Mouse (Mus musculus) intestine, embryonic 15.5 days (tissue): ENCODE measurements at regions not wholly inside any gene's neighbourhood (a gene's known extent, or its start where the extent isn't known, plus 50 kb on each side); places are given as distances from the start of the nearest gene placed in this dataset.

ENCODE experiments used
- ATAC-seq: fragments of 200-750 bp; cut with Nextera tagmentation; 2 replicates; pipeline ENCODE4 v1.8.0; 2017; ENCODE audit warnings: moderate TSS enrichment, moderate library complexity
- H3K27ac ChIP-seq: fragments of 300-500 bp; sonication (generic); 2 replicates; pipeline ENCODE4 v1.5.1; 2015; ENCODE audit warnings: mild to moderate bottlenecking, inconsistent platforms
- H3K27me3 ChIP-seq: fragments of 300-500 bp; sonication (generic); replicated peaks from 2 replicates; pipeline ENCODE4 v1.6.1; 2015; ENCODE audit warnings: inconsistent platforms
- H3K36me3 ChIP-seq: fragments of 300-500 bp; sonication (generic); 2 replicates; pipeline ENCODE4 v1.6.1; 2015; ENCODE audit warnings: inconsistent platforms
- H3K4me1 ChIP-seq: fragments of 300-500 bp; sonication (generic); replicated peaks from 2 replicates; pipeline ENCODE4 v1.6.1; 2015; ENCODE audit warnings: inconsistent platforms
- H3K4me2 ChIP-seq: fragments of 300-500 bp; sonication (generic); replicated peaks from 2 replicates; pipeline ENCODE4 v1.6.1; 2015; ENCODE audit warnings: mild to moderate bottlenecking, inconsistent platforms
- H3K4me3 ChIP-seq: fragments of 300-500 bp; sonication (generic); replicated peaks from 2 replicates; pipeline ENCODE4 v1.5.1; 2015; ENCODE audit warnings: inconsistent platforms
- H3K9ac ChIP-seq: fragments of 300-500 bp; sonication (generic); 2 replicates; pipeline ENCODE4 v1.6.1; 2015; ENCODE audit warnings: inconsistent platforms
- H3K9me3 ChIP-seq: fragments of 300-500 bp; sonication (generic); 2 replicates; pipeline ENCODE4 v1.6.1; 2016; ENCODE audit warnings: inconsistent platforms
- WGBS: fragments of 180-500 bp; shearing (Covaris S2); methylation state at CpG from one replicate; pipeline ENCODE4 v1.1.7; 2015; 5-methylcytosine and 5-hydroxymethylcytosine counted together

DNA sequence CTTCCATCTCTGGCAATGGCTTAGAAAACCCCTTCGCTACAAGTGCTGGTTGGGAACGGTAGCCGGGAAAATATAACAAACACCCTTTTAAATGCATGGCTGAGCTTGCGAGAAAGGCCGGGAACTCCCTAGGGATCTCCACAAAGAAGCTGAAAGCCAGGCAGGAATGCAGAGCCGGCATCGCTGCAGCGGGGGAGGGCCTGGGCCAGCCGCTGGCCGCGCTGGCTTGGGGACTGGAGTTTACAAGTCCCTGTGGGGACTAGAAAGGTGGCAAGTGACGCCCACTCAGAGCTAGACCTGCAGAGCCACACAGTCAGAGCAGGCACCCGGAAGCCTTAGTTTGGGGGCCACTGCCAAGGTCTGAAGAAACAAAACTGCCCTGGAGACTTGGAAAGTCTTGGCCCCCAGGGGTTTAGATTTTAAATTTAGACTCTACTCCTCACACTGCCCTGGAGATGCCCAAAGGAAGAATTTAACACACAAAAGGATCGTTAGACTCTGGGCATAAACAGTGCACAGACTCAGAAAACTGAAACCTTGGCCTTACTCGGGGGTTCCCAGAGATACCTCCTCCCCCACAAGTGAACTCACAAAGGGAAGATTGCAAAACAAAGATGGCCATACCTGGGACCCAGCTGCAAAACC, 59.4 kb downstream of the 1700001O22Rik start:
- H3K4me1 ChIP-seq, result peaks cover 11% of the 10 kb centered on the region
- peak overlapping the region; percentile 18; the same call in 1 of the 2 replicates for H3K4me2 ChIP-seq
- H3K27me3 ChIP-seq, result no peaks in the 10 kb centered on the region
- WGBS, result 15% methylated on average over 15 of the region's 15 CpGs
- no peaks in the 10 kb centered on the region for H3K9me3 ChIP-seq
- no peaks in the 10 kb centered on the region for H3K36me3 ChIP-seq
- ATAC-seq, result peak; percentile 51; the same call in 1 of the 2 replicates
- H3K4me3 ChIP-seq, result no peak overlapping the region
- H3K9ac ChIP-seq, result peak overlapping the region; percentile 21; the same call in 1 of the 2 replicates
- H3K27ac ChIP-seq, result peak overlapping the region; percentile 63

DNA sequence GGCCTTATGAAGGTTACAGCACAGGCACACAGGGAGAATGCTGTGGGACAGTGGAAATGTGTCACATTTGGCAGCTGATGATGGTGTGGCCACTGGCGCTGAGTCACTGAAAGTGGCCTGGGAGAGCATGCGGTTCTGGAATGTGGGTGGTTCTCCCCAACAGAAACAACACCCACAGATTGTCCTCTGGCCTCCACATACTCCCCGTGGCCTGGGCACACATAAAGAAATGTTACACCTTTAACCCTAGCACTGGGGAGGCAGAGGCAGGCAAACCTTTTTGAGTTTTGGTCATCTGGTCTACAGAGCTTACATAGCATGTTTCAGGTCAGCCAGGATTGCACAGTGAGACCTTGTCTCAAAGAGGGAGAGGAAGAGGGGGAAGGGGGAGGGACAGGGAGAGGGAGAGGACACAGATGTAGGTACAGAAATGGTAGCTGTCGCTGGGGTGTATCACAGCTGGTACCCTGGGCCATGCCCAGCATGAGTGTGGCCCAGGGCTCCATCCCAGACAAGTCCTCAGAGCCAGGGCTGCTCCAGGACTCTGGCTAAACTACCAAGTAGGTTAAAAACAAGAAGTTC, 60.1 kb downstream of the 1700001O22Rik start:
- 47% methylated on average over 4 of the region's 4 CpGs for WGBS
- Histone ChIP-seq H3K4me1 (peaks cover 11% of the 10 kb centered on the region), H3K27ac (peak overlapping the region; percentile 63), H3K9me3 (no peaks in the 10 kb centered on the region), H3K4me2 (no peak overlapping the region), H3K36me3 (no peaks in the 10 kb centered on the region), H3K4me3 (no peak overlapping the region), H3K27me3 (no peaks in the 10 kb centered on the region), H3K9ac (no peak overlapping the region)
- ATAC-seq, result peak; percentile 53

- H3K4me1 ChIP-seq, result peaks cover 11% of the 10 kb centered on the region
- H3K27ac ChIP-seq, result no peak overlapping the region
- no peak for ATAC-seq
- WGBS, result 87% methylated on average over 2 of the region's 2 CpGs
- H3K27me3 ChIP-seq, result no peaks in the 10 kb centered on the region
- no peaks in the 10 kb centered on the region for H3K9me3 ChIP-seq
- H3K9ac ChIP-seq, result no peak overlapping the region
- no peak overlapping the region for H3K4me3 ChIP-seq
- H3K36me3 ChIP-seq, result no peaks in the 10 kb centered on the region
- no peak overlapping the region for H3K4me2 ChIP-seq
Measured at GRCm38 (mm10) chr2:30741450-30741849, 62.0 kb downstream of the 1700001O22Rik start.

DNA sequence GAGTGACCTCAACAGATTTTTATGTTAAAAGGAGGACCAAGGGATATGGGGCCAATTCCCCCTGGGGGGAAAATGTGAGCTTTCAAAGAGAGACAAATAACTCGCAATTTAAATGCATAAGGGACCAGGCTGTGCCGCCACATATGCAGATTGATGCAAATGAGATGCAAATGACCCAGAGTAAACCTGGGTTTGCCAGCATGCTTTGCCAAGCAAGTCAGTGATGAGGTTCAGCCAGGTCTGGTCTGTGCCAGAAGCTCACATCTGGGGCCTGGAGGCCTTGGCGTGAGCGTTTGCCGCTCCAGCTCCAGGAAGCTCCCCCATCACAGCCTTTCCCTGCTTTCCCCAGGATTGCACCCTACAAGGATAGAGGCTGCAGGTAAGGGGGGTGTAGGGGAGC, 65.7 kb downstream of the 1700001O22Rik start:
- ATAC-seq, result no peak
- 79% methylated on average over 5 of the region's 5 CpGs for WGBS
- Histone ChIP-seq H3K36me3 (no peaks in the 10 kb centered on the region), H3K9me3 (no peaks in the 10 kb centered on the region), H3K9ac (no peak overlapping the region), H3K4me3 (no peak overlapping the region), H3K27ac (no peak overlapping the region), H3K27me3 (no peaks in the 10 kb centered on the region), H3K4me2 (no peak overlapping the region), H3K4me1 (peaks cover 4% of the 10 kb centered on the region; the same call in 1 of the 2 replicates)

- no peak overlapping the region for H3K4me3 ChIP-seq
- H3K4me1 ChIP-seq, result peaks cover 4% of the 10 kb centered on the region; the same call in 1 of the 2 replicates
- H3K9ac ChIP-seq, result no peak overlapping the region
- H3K36me3 ChIP-seq, result no peaks in the 10 kb centered on the region
- H3K9me3 ChIP-seq, result no peaks in the 10 kb centered on the region
- WGBS, result 72% methylated on average over 6 of the region's 6 CpGs
- no peak overlapping the region for H3K4me2 ChIP-seq
- no peaks in the 10 kb centered on the region for H3K27me3 ChIP-seq
- no peak overlapping the region for H3K27ac ChIP-seq
- ATAC-seq, result no peak
Measured at GRCm38 (mm10) chr2:30736705-30737104, 66.8 kb downstream of the 1700001O22Rik start.

DNA sequence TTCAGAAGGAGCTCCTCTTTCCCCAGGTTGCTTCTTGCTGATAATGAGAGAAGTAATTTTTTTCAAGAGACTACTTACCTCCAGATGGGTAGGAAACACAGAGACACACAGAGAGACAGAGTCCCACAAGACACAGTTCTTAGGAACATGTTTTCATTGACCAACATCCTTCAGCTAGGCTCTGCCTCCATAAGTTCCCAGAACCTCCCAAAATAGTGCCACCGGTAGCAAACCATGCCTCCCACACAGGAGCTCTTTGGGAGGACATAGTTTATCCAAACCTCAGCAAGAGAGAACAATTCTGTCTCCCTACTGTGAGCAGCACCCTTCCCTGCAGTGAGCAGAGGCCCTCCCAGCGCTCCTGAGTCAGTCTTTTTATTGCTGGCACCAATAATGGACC, 67.2 kb downstream of the 1700001O22Rik start:
- H3K9ac ChIP-seq, result no peak overlapping the region
- no peak for ATAC-seq
- H3K4me1 ChIP-seq, result peaks cover 4% of the 10 kb centered on the region; the same call in 1 of the 2 replicates
- no peaks in the 10 kb centered on the region for H3K36me3 ChIP-seq
- H3K9me3 ChIP-seq, result no peaks in the 10 kb centered on the region
- H3K4me3 ChIP-seq, result no peak overlapping the region
- H3K27me3 ChIP-seq, result no peaks in the 10 kb centered on the region
- no peak overlapping the region for H3K27ac ChIP-seq
- no peak overlapping the region for H3K4me2 ChIP-seq
- WGBS, result 70% methylated on average over 2 of the region's 2 CpGs

DNA sequence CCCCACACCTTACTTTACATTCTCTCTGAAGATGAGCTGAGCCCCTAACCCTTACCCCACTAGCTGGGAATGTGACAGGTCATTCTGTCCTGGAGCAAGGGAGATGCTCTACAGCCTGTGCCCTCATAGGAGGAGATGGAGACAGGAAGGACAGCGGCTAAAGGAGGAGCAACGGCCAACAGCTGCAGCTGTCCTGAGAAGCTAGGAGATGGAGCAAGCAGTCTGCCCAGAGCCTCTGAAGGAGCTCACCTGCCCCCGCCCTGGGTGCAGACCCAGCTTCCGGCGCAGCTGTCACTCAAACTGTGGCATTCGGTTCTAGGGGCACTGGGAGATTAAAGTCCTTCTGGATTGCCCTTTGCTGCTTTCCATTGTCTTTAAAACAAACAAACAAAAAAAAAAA, 69.6 kb downstream of the 1700001O22Rik start:
- peaks cover 9% of the 10 kb centered on the region; the same call in 1 of the 2 replicates for H3K4me1 ChIP-seq
- 25% methylated on average over 6 of the region's 6 CpGs for WGBS
- no peaks in the 10 kb centered on the region for H3K36me3 ChIP-seq
- peak; percentile 63 for ATAC-seq
- no peak overlapping the region for H3K9ac ChIP-seq
- no peaks in the 10 kb centered on the region for H3K27me3 ChIP-seq
- no peak overlapping the region for H3K4me3 ChIP-seq
- no peaks in the 10 kb centered on the region for H3K9me3 ChIP-seq
- H3K27ac ChIP-seq, result no peak overlapping the region
- H3K4me2 ChIP-seq, result no peak overlapping the region

GRCm38 (mm10) chr2:30731832-30732231, 71.6 kb downstream of the 1700001O22Rik start:
- H3K9ac ChIP-seq, result no peak overlapping the region
- WGBS, result 93% methylated on average over 5 of the region's 5 CpGs
- no peak for ATAC-seq
- H3K4me3 ChIP-seq, result no peak overlapping the region
- H3K4me2 ChIP-seq, result no peak overlapping the region
- no peaks in the 10 kb centered on the region for H3K9me3 ChIP-seq
- H3K4me1 ChIP-seq, result peaks cover 9% of the 10 kb centered on the region; the same call in 1 of the 2 replicates
- no peaks in the 10 kb centered on the region for H3K36me3 ChIP-seq
- H3K27ac ChIP-seq, result no peak overlapping the region
- no peaks in the 10 kb centered on the region for H3K27me3 ChIP-seq

- Histone ChIP-seq H3K9me3 (no peaks in the 10 kb centered on the region), H3K9ac (no peak overlapping the region), H3K27ac (no peak overlapping the region), H3K4me3 (no peak overlapping the region), H3K4me2 (no peak overlapping the region), H3K36me3 (no peaks in the 10 kb centered on the region), H3K27me3 (no peaks in the 10 kb centered on the region), H3K4me1 (peaks cover 27% of the 10 kb centered on the region)
- ATAC-seq, result no peak
- WGBS, result 86% methylated on average over 6 of the region's 6 CpGs
Measured at GRCm38 (mm10) chr2:30727948-30728347, 75.5 kb downstream of the 1700001O22Rik start.

DNA sequence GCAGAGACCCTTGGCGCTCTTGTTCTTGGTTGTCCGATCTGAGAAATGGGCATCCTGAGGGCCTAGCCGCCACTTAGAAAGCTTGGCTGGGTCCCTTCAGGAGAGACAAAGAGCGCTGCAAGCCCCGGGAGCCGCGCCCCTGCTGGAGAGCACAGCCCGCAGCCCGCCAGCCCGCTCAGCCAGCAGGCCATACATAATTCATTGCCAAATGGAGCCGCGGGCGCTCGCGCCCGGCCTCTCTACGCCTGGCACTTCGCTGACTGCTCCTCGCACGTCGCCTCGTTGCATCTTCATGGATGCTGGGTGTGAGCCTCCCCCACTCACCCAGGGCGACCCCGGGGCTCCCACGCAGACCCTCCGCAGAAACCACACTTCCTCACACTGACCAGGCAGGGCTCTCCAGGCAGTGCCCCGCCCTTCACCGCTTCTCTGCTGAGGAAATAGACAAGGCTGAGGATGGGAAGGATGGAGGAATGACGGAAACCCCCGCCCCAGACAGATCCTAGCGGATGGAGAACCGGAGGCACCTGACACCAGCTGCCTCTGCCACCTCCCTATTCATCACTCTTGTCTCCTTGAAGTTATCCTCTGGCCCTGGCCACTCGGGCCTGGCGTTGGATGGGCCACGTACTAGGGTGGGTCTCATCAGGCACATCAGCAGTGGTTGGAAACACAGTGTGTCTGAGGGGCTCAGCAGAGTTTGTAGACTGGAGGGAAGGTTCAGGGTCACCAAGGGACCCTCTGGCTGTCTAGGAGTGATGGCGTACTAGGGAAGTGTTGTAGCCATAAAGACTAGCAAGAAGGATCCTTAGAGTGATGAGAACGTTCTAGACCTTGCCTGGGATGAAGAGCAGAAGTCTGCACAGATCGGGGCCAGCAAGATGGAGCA, 77.6 kb downstream of the 1700001O22Rik start:
- Histone ChIP-seq H3K4me3 (peak overlapping the region; percentile 29), H3K27me3 (no peaks in the 10 kb centered on the region), H3K36me3 (no peaks in the 10 kb centered on the region), H3K9ac (peak overlapping the region; percentile 59), H3K4me2 (peak overlapping the region; percentile 62), H3K9me3 (no peaks in the 10 kb centered on the region), H3K27ac (peak overlapping the region; percentile 73), H3K4me1 (peaks cover 48% of the 10 kb centered on the region)
- WGBS, result 13% methylated on average over 38 of the region's 38 CpGs
- peak; percentile 63 for ATAC-seq

DNA sequence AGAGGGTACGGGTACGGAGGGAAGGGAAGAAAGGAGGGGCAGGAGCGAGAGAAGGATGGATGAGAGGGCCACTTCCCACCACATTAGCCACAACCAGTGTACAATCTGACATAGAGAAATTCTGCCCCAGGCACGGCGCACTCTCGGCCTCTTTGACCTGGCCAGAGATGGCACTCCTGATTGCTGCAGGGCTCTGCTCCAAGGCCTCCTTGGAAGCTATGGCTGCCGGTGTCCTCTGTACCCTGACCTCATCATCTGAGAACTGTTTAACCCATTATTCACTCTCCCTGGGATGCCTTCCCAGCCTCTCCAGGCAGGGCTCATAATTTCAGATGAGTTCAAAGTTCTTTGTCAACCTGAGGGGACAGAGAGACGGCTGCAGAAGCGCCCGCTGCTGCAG, 78.3 kb downstream of the 1700001O22Rik start:
- Histone ChIP-seq H3K27ac (peak overlapping the region; percentile 73), H3K4me1 (peaks cover 53% of the 10 kb centered on the region), H3K9me3 (no peaks in the 10 kb centered on the region), H3K4me3 (peak overlapping the region; percentile 29), H3K4me2 (peak overlapping the region; percentile 62), H3K9ac (peak overlapping the region; percentile 59), H3K27me3 (no peaks in the 10 kb centered on the region), H3K36me3 (no peaks in the 10 kb centered on the region)
- 35% methylated on average over 10 of the region's 10 CpGs for WGBS
- ATAC-seq, result peak; percentile 64

DNA sequence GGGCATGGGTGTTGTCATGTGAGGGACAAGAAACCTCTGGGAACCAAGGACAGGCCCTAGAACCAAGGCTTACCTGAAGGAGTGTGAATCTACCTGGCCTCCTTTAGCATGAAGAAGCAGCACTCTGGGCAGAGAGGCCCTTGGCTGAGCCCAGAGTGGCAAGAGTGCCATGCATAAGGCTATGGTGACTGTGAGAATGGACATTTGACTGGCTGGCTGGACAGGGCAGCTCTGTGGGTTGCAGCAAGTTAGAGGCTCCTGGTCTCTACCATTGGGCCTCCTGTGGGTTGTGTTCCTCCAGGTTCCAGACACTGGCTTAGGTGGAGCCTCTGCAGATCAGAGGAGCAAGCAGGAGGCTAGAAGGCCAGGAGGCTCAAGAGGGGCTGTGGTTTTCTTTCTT, 78.9 kb downstream of the 1700001O22Rik start:
- H3K27ac ChIP-seq, result no peak overlapping the region
- H3K36me3 ChIP-seq, result no peaks in the 10 kb centered on the region
- no peak for ATAC-seq
- H3K4me3 ChIP-seq, result no peak overlapping the region
- no peaks in the 10 kb centered on the region for H3K27me3 ChIP-seq
- H3K9me3 ChIP-seq, result no peaks in the 10 kb centered on the region
- H3K4me2 ChIP-seq, result 0 out of 2 replicates have a peak overlapping the region, but pooled peaks have one; percentile 62
- peaks cover 57% of the 10 kb centered on the region for H3K4me1 ChIP-seq
- no peak overlapping the region for H3K9ac ChIP-seq
